Mouse (Mus musculus): ENCODE results near the gene Tec. TPM values are rescaled to one million over a fixed set of nuclear protein-coding genes. Genes with fewer than 3 reads are reported as not detected.

Tec gene
- polyA plus RNA-seq, 1 experiment from 2014 or later = 8.8 TPM

- H3K4me1 ChIP-seq = 0 out of 2 replicates have a peak, but pooled peaks cover 4% of the 10 kb centered on the region
- H3K27me3 ChIP-seq (replicated peaks) = no peaks in the 10 kb centered on the region
- 70% methylated on average over 4 of the region's 4 CpGs for WGBS
- H3K9ac ChIP-seq (replicated peaks) = no peak overlapping the region
- H3K4me2 ChIP-seq = no peak overlapping the region
- ATAC-seq (ENCODE audit: low FRiP score) = no peak
- H3K9me3 ChIP-seq (replicated peaks) = no peaks in the 10 kb centered on the region
- no peaks in the 10 kb centered on the region for H3K36me3 ChIP-seq
- no peak overlapping the region for H3K4me3 ChIP-seq (replicated peaks)
- H3K27ac ChIP-seq (replicated peaks) = no peak overlapping the region
Observed at GRCm38 (mm10) chr5:72747384-72747783, 120.9 kb downstream of the Tec start.

GRCm38 (mm10) chr5:72746461-72746860, 121.8 kb downstream of the Tec start:
- Histone ChIP-seq H3K27me3 (replicated peaks) (no peaks in the 10 kb centered on the region), H3K9me3 (replicated peaks) (no peaks in the 10 kb centered on the region), H3K4me2 (no peak overlapping the region), H3K4me1 (0 out of 2 replicates have a peak, but pooled peaks cover 4% of the 10 kb centered on the region), H3K9ac (replicated peaks) (no peak overlapping the region), H3K4me3 (replicated peaks) (no peak overlapping the region), H3K36me3 (no peaks in the 10 kb centered on the region), H3K27ac (replicated peaks) (no peak overlapping the region)
- ATAC-seq (ENCODE audit: low FRiP score) = no peak
- 87% methylated on average over 4 of the region's 4 CpGs for WGBS

GRCm38 (mm10) chr5:72743103-72743502, 125.2 kb downstream of the Tec start:
- Histone ChIP-seq H3K4me2 (no peak overlapping the region), H3K9me3 (replicated peaks) (no peaks in the 10 kb centered on the region), H3K27me3 (replicated peaks) (no peaks in the 10 kb centered on the region), H3K4me3 (replicated peaks) (no peak overlapping the region), H3K4me1 (no peaks in the 10 kb centered on the region), H3K27ac (replicated peaks) (no peak overlapping the region), H3K9ac (replicated peaks) (no peak overlapping the region), H3K36me3 (no peaks in the 10 kb centered on the region)
- ATAC-seq (ENCODE audit: low FRiP score) = no peak
- WGBS = 94% methylated on average over 6 of the region's 6 CpGs

- H3K27ac ChIP-seq (replicated peaks) = no peak overlapping the region
- H3K9me3 ChIP-seq (replicated peaks) = no peaks in the 10 kb centered on the region
- H3K4me3 ChIP-seq (replicated peaks) = no peak overlapping the region
- no peak overlapping the region for H3K9ac ChIP-seq (replicated peaks)
- H3K36me3 ChIP-seq = no peaks in the 10 kb centered on the region
- 84% methylated on average over 7 of the region's 7 CpGs for WGBS
- ATAC-seq (ENCODE audit: low FRiP score) = no peak
- no peaks in the 10 kb centered on the region for H3K27me3 ChIP-seq (replicated peaks)
- no peak overlapping the region for H3K4me2 ChIP-seq
- H3K4me1 ChIP-seq = no peaks in the 10 kb centered on the region
Observed at GRCm38 (mm10) chr5:72736868-72737267, 131.4 kb downstream of the Tec start.

GRCm38 (mm10) chr5:72736437-72736836, 131.8 kb downstream of the Tec start:
- Histone ChIP-seq H3K4me2 (no peak overlapping the region), H3K9me3 (replicated peaks) (no peaks in the 10 kb centered on the region), H3K27me3 (replicated peaks) (no peaks in the 10 kb centered on the region), H3K27ac (replicated peaks) (no peak overlapping the region), H3K4me3 (replicated peaks) (no peak overlapping the region), H3K9ac (replicated peaks) (no peak overlapping the region), H3K36me3 (no peaks in the 10 kb centered on the region), H3K4me1 (no peaks in the 10 kb centered on the region)
- ATAC-seq (ENCODE audit: low FRiP score) = no peak
- WGBS = 85% methylated on average over 8 of the region's 8 CpGs

- Histone ChIP-seq H3K9ac (replicated peaks) (no peak overlapping the region), H3K4me2 (no peak overlapping the region), H3K27ac (replicated peaks) (no peak overlapping the region), H3K9me3 (replicated peaks) (no peaks in the 10 kb centered on the region), H3K36me3 (no peaks in the 10 kb centered on the region), H3K4me1 (no peaks in the 10 kb centered on the region), H3K27me3 (replicated peaks) (no peaks in the 10 kb centered on the region), H3K4me3 (replicated peaks) (no peak overlapping the region)
- ATAC-seq (ENCODE audit: low FRiP score) = no peak
- whole genome bisulfite sequencing = 63% methylated on average over 7 of the region's 7 CpGs
Observed at GRCm38 (mm10) chr5:72735763-72736162, 132.5 kb downstream of the Tec start.

GRCm38 (mm10) chr5:72732885-72733284, 135.4 kb downstream of the Tec start:
- no peak for ATAC-seq (ENCODE audit: low FRiP score)
- Histone ChIP-seq H3K9me3 (replicated peaks) (no peaks in the 10 kb centered on the region), H3K4me1 (no peaks in the 10 kb centered on the region), H3K27me3 (replicated peaks) (no peaks in the 10 kb centered on the region), H3K36me3 (no peaks in the 10 kb centered on the region), H3K4me3 (replicated peaks) (no peak overlapping the region), H3K4me2 (no peak overlapping the region), H3K9ac (replicated peaks) (no peak overlapping the region), H3K27ac (replicated peaks) (no peak overlapping the region)
- WGBS = 78% methylated on average over 1 of the region's 1 CpGs

GRCm38 (mm10) chr5:72725404-72725803, 142.9 kb downstream of the Tec start:
- Histone ChIP-seq H3K36me3 (no peaks in the 10 kb centered on the region), H3K9me3 (replicated peaks) (no peaks in the 10 kb centered on the region), H3K9ac (replicated peaks) (no peak overlapping the region), H3K27ac (replicated peaks) (no peak overlapping the region), H3K27me3 (replicated peaks) (no peaks in the 10 kb centered on the region), H3K4me2 (no peak overlapping the region), H3K4me3 (replicated peaks) (no peak overlapping the region), H3K4me1 (no peaks in the 10 kb centered on the region)
- WGBS = 87% methylated on average over 3 of the region's 3 CpGs
- no peak for ATAC-seq (ENCODE audit: low FRiP score)

- Histone ChIP-seq H3K4me2 (no peak overlapping the region), H3K4me3 (replicated peaks) (no peak overlapping the region), H3K9me3 (replicated peaks) (no peaks in the 10 kb centered on the region), H3K27me3 (replicated peaks) (no peaks in the 10 kb centered on the region), H3K36me3 (no peaks in the 10 kb centered on the region), H3K27ac (replicated peaks) (no peak overlapping the region), H3K9ac (replicated peaks) (no peak overlapping the region), H3K4me1 (no peaks in the 10 kb centered on the region)
- 88% methylated on average over 2 of the region's 2 CpGs for WGBS
- ATAC-seq (ENCODE audit: low FRiP score) = no peak
Observed at GRCm38 (mm10) chr5:72723429-72723828, 144.9 kb downstream of the Tec start.

GRCm38 (mm10) chr5:72720587-72720986, 147.7 kb downstream of the Tec start:
- no peaks in the 10 kb centered on the region for H3K36me3 ChIP-seq
- ATAC-seq (ENCODE audit: low FRiP score) = no peak
- no peak overlapping the region for H3K4me2 ChIP-seq
- no peak overlapping the region for H3K27ac ChIP-seq (replicated peaks)
- H3K9me3 ChIP-seq (replicated peaks) = no peaks in the 10 kb centered on the region
- H3K4me1 ChIP-seq = no peaks in the 10 kb centered on the region
- no peaks in the 10 kb centered on the region for H3K27me3 ChIP-seq (replicated peaks)
- no peak overlapping the region for H3K4me3 ChIP-seq (replicated peaks)
- WGBS = 64% methylated on average over 7 of the region's 7 CpGs
- H3K9ac ChIP-seq (replicated peaks) = no peak overlapping the region

- no peak overlapping the region for H3K4me3 ChIP-seq (replicated peaks)
- H3K36me3 ChIP-seq = no peaks in the 10 kb centered on the region
- 33% methylated on average over 4 of the region's 4 CpGs for WGBS
- ATAC-seq (ENCODE audit: low FRiP score) = no peak
- H3K4me2 ChIP-seq = no peak overlapping the region
- no peak overlapping the region for H3K9ac ChIP-seq (replicated peaks)
- no peaks in the 10 kb centered on the region for H3K27me3 ChIP-seq (replicated peaks)
- H3K27ac ChIP-seq (replicated peaks) = no peak overlapping the region
- H3K4me1 ChIP-seq = no peaks in the 10 kb centered on the region
- no peaks in the 10 kb centered on the region for H3K9me3 ChIP-seq (replicated peaks)
Observed at GRCm38 (mm10) chr5:72710572-72711278, 157.6 kb downstream of the Tec start.

- Histone ChIP-seq H3K9me3 (replicated peaks) (no peaks in the 10 kb centered on the region), H3K4me3 (replicated peaks) (no peak overlapping the region), H3K36me3 (no peaks in the 10 kb centered on the region), H3K27ac (replicated peaks) (no peak overlapping the region), H3K4me1 (no peaks in the 10 kb centered on the region), H3K9ac (replicated peaks) (no peak overlapping the region), H3K4me2 (no peak overlapping the region), H3K27me3 (replicated peaks) (no peaks in the 10 kb centered on the region)
- ATAC-seq (ENCODE audit: low FRiP score) = no peak
- 94% methylated on average over 9 of the region's 9 CpGs for WGBS
Observed at GRCm38 (mm10) chr5:72709976-72710375, 158.3 kb downstream of the Tec start.
